Mouse (Mus musculus) heart, postnatal 0 days (tissue): ENCODE measurements at regions not wholly inside any gene's neighbourhood (a gene's known extent, or its start where the extent isn't known, plus 50 kb on each side); places are given as distances from the start of the nearest gene placed in this dataset.

Experiments
- ATAC-seq: fragments of 200-750 bp; cut with Nextera tagmentation; 2 replicates; pipeline ENCODE4 v1.8.0; 2017; ENCODE audit warnings: low read depth, moderate number of reproducible peaks, moderate library complexity; ENCODE audit not compliant: insufficient read depth
- DNase-seq: peaks from one replicate; pipeline ENCODE4 v3.0.0-alpha.2; 2016; ENCODE audit warnings: low spot score
- H3K27ac ChIP-seq: fragments of 300-500 bp; sonication (generic); 2 replicates; pipeline ENCODE4 v1.5.1; 2014; ENCODE audit warnings: low read depth, mild to moderate bottlenecking
- H3K27me3 ChIP-seq: fragments of 300-500 bp; sonication (generic); 2 replicates; pipeline ENCODE4 v1.6.1; 2014; ENCODE audit warnings: low read length, mixed read lengths; ENCODE audit not compliant: control insufficient read depth, insufficient read depth
- H3K36me3 ChIP-seq: fragments of 300-500 bp; sonication (generic); replicated peaks from 2 replicates; pipeline ENCODE4 v1.6.1; 2014; ENCODE audit warnings: low read length, mixed read lengths; ENCODE audit not compliant: control insufficient read depth, insufficient read depth
- H3K4me1 ChIP-seq: fragments of 300-500 bp; sonication (generic); 2 replicates; pipeline ENCODE4 v1.6.1; 2014; ENCODE audit warnings: antibody characterized with exemption; ENCODE audit not compliant: control insufficient read depth, insufficient read depth
- H3K4me2 ChIP-seq: fragments of 300-500 bp; sonication (generic); 2 replicates; pipeline ENCODE4 v1.6.1; 2014; ENCODE audit warnings: low read depth, mild to moderate bottlenecking, low read length, moderate library complexity
- H3K4me3 ChIP-seq: fragments of 300-500 bp; sonication (generic); 2 replicates; pipeline ENCODE4 v1.5.1; 2014; ENCODE audit warnings: low read depth, low read length
- H3K9ac ChIP-seq: fragments of 300-500 bp; sonication (generic); replicated peaks from 2 replicates; pipeline ENCODE4 v1.6.1; 2014; ENCODE audit warnings: low read depth, low read length, mixed read lengths
- H3K9me3 ChIP-seq: fragments of 300-500 bp; sonication (generic); replicated peaks from 2 replicates; pipeline ENCODE4 v1.6.1; 2016; ENCODE audit warnings: low read length; ENCODE audit not compliant: control insufficient read depth
- CTCF ChIP-seq: IDR thresholded peaks from 2 replicates; pipeline ENCODE4 v1.5.1; 2016; ENCODE audit warnings: antibody characterized with exemption, control low read depth, low read depth
- EP300 ChIP-seq: IDR thresholded peaks from 2 replicates; pipeline ENCODE4 v1.6.1; 2016; ENCODE audit warnings: antibody characterized with exemption, low read depth
- WGBS: fragments of 180-500 bp; shearing (Covaris S2); extraction: QIAGEN DNeasy Blood & Tissue Kit; methylation state at CpG from one replicate; pipeline ENCODE4 v1.1.7; 2014; 5-methylcytosine and 5-hydroxymethylcytosine counted together

DNA sequence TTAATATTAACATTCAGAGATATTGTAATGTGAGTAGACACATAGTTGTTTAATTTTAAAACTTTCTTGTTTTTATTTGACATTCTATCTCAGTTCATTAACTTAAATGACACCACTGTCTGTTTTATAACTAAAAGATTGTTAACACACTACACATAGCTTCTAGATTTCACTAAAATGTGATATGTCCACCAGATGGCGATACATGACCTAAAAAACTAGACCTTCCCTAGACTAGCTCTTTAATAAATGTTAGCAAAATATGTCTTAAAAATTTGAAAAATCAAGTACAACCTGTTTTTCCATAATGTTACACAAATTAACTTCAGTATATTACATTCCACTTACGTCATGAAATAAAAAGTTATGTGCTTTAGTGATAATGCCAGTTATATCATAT, 1398.8 kb upstream of the Cdh9 start:
- TF ChIP-seq CTCF = peak; percentile 20; the same call in 1 of the 2 replicates
- TF ChIP-seq EP300 = no peak
- no peaks in the 10 kb centered on the region for H3K36me3 ChIP-seq
- no peaks in the 10 kb centered on the region for H3K27me3 ChIP-seq
- no peaks in the 10 kb centered on the region for H3K9me3 ChIP-seq
- 24% methylated on average over 2 of the region's 2 CpGs for WGBS
- H3K9ac ChIP-seq = no peak overlapping the region
- no peak overlapping the region for H3K27ac ChIP-seq
- no peak overlapping the region for H3K4me3 ChIP-seq
- DNase-seq = peak; percentile 9
- ATAC-seq = no peak
- H3K4me2 ChIP-seq = no peak overlapping the region
- H3K4me1 ChIP-seq = no peaks in the 10 kb centered on the region

GRCm38 (mm10) chr15:15331947-15332346, 1396.6 kb upstream of the Cdh9 start:
- Histone ChIP-seq H3K4me1 (no peaks in the 10 kb centered on the region), H3K4me3 (no peak overlapping the region), H3K9me3 (no peaks in the 10 kb centered on the region), H3K4me2 (no peak overlapping the region), H3K27ac (no peak overlapping the region), H3K36me3 (no peaks in the 10 kb centered on the region), H3K27me3 (no peaks in the 10 kb centered on the region), H3K9ac (no peak overlapping the region)
- ATAC-seq = no peak
- DNase-seq = no peak
- TF ChIP-seq EP300 (no peak), CTCF (no peak)

DNA sequence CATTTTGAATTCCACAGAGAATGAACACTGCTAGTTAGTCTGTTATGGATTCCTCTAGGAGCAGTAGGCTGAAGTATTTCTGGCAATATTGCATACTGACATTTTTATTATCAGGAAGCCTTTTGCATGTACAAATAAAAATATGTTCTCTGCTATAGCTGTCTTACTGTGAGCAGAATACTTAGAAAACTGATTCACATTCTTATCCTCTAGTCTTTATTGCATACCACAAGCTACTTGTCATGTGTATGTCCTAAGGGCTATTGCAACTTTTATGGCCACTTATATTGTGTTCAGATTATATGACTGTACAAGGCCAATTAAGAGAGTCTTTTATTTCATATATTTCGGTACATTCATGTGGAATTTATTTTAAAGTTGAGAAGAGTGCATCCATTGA, 1366.7 kb upstream of the Cdh9 start:
- no peak overlapping the region for H3K9ac ChIP-seq
- H3K4me3 ChIP-seq = no peak overlapping the region
- no peak overlapping the region for H3K4me2 ChIP-seq
- no peaks in the 10 kb centered on the region for H3K4me1 ChIP-seq
- TF ChIP-seq EP300 (no peak), CTCF (no peak)
- no peaks in the 10 kb centered on the region for H3K9me3 ChIP-seq
- no peak overlapping the region for H3K27ac ChIP-seq
- H3K27me3 ChIP-seq = no peaks in the 10 kb centered on the region
- no peak for ATAC-seq
- 55% methylated on average over 1 of the region's 1 CpGs for WGBS
- H3K36me3 ChIP-seq = no peaks in the 10 kb centered on the region
- DNase-seq = no peak

DNA sequence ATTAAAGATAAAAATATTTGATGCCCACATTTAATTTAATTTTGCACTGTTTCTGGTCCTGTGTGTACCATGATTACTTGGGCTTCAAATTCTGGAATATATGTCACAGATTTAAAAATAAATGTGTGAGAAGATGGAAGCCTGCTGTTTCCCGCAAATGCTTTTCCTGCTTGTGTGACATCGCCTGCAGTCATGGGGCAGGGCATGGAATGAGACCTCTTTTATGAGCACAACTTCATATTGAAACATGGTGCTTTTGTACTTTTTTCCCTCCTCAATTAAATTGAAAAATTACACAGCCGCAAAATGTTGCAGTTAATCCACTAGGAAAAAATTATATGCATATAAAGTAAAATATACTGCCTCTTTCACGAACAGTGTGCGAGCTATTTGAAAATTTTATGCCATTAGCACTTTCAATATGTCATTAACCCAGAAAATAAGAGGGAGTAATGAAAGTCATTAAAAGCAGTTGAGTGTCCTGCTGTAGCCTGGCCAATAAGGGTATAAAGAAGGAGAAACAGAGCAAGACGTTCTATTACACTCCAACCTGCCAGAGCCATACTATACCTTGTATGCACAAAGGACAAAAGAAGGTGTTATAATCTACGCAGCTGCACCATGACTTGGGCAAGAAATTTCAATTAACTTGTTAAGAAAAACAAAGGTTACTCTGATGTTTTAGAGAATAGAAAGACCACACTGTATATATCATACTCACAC, 1336.1 kb upstream of the Cdh9 start:
- Histone ChIP-seq H3K36me3 (no peaks in the 10 kb centered on the region), H3K9ac (no peak overlapping the region), H3K4me1 (no peaks in the 10 kb centered on the region), H3K4me2 (no peak overlapping the region), H3K4me3 (no peak overlapping the region), H3K27me3 (no peaks in the 10 kb centered on the region), H3K9me3 (no peaks in the 10 kb centered on the region), H3K27ac (no peak overlapping the region)
- DNase-seq (no peak), ATAC-seq (no peak)
- TF ChIP-seq CTCF = no peak
- TF ChIP-seq EP300 = no peak
- 84% methylated on average over 7 of the region's 7 CpGs for WGBS
